Mouse (Mus musculus): ENCODE data around the gene Gm49378.

Gm49378 gene

GRCm38 (mm10) chr14:55634874-55635522, 2.7 kb downstream of the Gm49378 start:
- DNase-seq (ENCODE audit: low spot score in 2 of 2): no peak

- DNase-seq (ENCODE audit: low spot score in 2 of 2): peak; percentile 51 to 72
Measured at GRCm38 (mm10) chr14:55629312-55629711, 8.4 kb downstream of the Gm49378 start.

- DNase-seq (ENCODE audit: low spot score in 2 of 2): no peak
Measured at GRCm38 (mm10) chr14:55628077-55628827, 9.4 kb downstream of the Gm49378 start.

- DNase-seq (ENCODE audit: low spot score in 2 of 2): no peak
Measured at GRCm38 (mm10) chr14:55618486-55619195, 19.1 kb downstream of the Gm49378 start.

- no peak for DNase-seq (ENCODE audit: low spot score in 2 of 2)
Measured at GRCm38 (mm10) chr14:55617822-55618221, 19.9 kb downstream of the Gm49378 start, which contains the start of gene Rec8. Gene Rec8 (plus strand): TSS chr14:55618037.

- no peak for DNase-seq (ENCODE audit: low spot score in 2 of 2)
Measured at GRCm38 (mm10) chr14:55616844-55617243, 20.9 kb downstream of the Gm49378 start.

- no peak for DNase-seq (ENCODE audit: low spot score in 2 of 2)
Measured at GRCm38 (mm10) chr14:55615876-55616275, 21.8 kb downstream of the Gm49378 start.

- DNase-seq (ENCODE audit: low spot score in 2 of 2): no peak
Measured at GRCm38 (mm10) chr14:55614565-55615178, 23.0 kb downstream of the Gm49378 start.

- DNase-seq (ENCODE audit: low spot score in 2 of 2): no peak
Measured at GRCm38 (mm10) chr14:55613346-55613745, 24.3 kb downstream of the Gm49378 start.

GRCm38 (mm10) chr14:55608339-55608738, 29.4 kb downstream of the Gm49378 start:
- DNase-seq (ENCODE audit: low spot score in 2 of 2): no peak

GRCm38 (mm10) chr14:55605743-55606459, 31.8 kb downstream of the Gm49378 start:
- no peak for DNase-seq (ENCODE audit: low spot score in 2 of 2)

GRCm38 (mm10) chr14:55604823-55605222, 32.9 kb downstream of the Gm49378 start:
- DNase-seq (ENCODE audit: low spot score in 2 of 2): no peak

- DNase-seq (ENCODE audit: low spot score in 2 of 2): peak; percentile 91 to 92
Measured at GRCm38 (mm10) chr14:55603633-55604576, 33.8 kb downstream of the Gm49378 start.

GRCm38 (mm10) chr14:55603271-55603632, 34.4 kb downstream of the Gm49378 start, which contains the start of gene Irf9:
Gene Irf9 (plus strand): TSS chr14:55603571.
- DNase-seq (ENCODE audit: low spot score in 2 of 2): no peak

GRCm38 (mm10) chr14:55598521-55599390, 38.9 kb downstream of the Gm49378 start:
- DNase-seq (ENCODE audit: low spot score in 2 of 2): no peak

GRCm38 (mm10) chr14:55596036-55596690, 41.5 kb downstream of the Gm49378 start:
- DNase-seq (ENCODE audit: low spot score in 2 of 2): no peak

GRCm38 (mm10) chr14:55592226-55592625, 45.5 kb downstream of the Gm49378 start:
- DNase-seq (ENCODE audit: low spot score in 2 of 2): no peak

- DNase-seq (ENCODE audit: low spot score in 2 of 2): peak; percentile 82
Measured at GRCm38 (mm10) chr14:55591331-55591891, 46.3 kb downstream of the Gm49378 start, which contains the start of gene Rnf31. Gene Rnf31 (plus strand): TSS chr14:55591708.

Measured in spleen, postnatal 14 days (tissue).